Mouse (Mus musculus): Measurements from ENCODE around the gene Vav1. TPM values are rescaled to one million over a fixed set of nuclear protein-coding genes. Genes with fewer than 3 reads are reported as not detected.

The Vav1 gene
- polyA plus RNA-seq, 1 experiment from 2014 or later, result 13.7 TPM

DNA sequence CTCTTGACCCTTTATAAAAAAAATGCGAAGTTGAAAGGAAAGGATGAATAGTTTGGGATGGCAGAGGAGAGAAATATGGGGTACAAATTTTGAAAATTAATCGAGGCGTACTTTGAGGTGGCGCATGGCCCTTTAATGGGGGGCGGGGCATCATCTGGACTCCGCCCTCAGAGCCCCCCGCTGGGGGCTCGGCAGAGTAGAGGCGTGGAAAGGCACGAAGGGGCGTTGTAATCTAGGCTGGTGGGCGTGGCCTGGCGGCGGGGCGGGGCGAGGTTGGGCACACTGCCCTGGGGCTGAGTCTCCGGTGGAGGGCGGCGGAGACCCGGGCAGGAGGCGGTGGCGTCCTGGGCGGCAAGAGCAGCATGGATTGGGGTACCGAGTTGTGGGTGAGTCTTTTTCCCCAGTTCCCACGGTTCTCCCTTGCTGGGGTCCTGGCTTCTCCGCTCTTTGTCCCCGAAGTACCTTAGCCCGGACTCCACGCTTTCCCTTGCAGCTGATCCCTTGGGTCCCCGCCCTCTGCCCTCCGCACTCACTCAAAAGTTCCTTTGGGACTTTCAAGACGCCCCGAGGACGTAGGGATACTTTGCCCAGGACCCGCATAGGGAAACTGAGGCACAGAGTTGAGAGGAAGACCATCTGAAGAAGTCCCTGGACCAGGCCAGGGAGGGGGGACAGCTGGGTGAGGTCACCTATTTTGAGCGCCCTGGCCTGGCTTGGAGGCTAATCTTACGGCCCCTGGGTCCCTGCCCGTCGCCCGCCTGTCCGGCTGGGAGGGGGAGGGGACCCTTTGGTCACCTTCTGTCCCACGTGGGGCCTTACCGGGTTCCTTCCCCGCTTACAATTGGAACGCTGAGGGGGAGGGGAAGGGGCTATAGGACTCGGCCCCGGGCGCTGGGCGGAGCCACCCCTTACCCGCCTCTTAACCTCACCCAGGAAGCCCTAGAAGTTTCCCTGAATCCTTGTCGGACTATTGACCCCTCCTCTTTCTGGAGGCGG, 29.4 kb upstream of the Vav1 start, which contains the start of gene Trip10:
Gene Trip10, plus strand, starts transcription at position 270 of the 996 bp plus-strand sequence.
- Histone ChIP-seq H3K4me2 (ENCODE audit: low read depth, low read length) (peak within 1 kb of the TSS; percentile 70), H3K4me1 (ENCODE audit: control insufficient read depth, low read depth, low read length) (peaks cover 31% of the 10 kb centered on the region), H3K36me3 (ENCODE audit: control insufficient read depth, insufficient read depth) (no peaks in the 10 kb centered on the region), H3K27me3 (ENCODE audit: control insufficient read depth, insufficient read depth, low read depth, low read length) (peaks cover 13% of the 10 kb centered on the region), H3K27ac (ENCODE audit: low read length) (peak within 1 kb of the TSS; percentile 86), H3K9me3 (replicated peaks; ENCODE audit: control insufficient read depth, low read length) (no peaks in the 10 kb centered on the region), H3K9ac (ENCODE audit: low read depth, low read length) (peak within 1 kb of the TSS; percentile 68), H3K4me3 (ENCODE audit: low read depth, low read length) (peak within 1 kb of the TSS; percentile 77)
- peak; percentile 42 for ATAC-seq (ENCODE audit: low read depth)
- WGBS (ENCODE audit: insufficient replicate concordance), result under 1% methylated on average over 52 of the region's 52 CpGs

DNA sequence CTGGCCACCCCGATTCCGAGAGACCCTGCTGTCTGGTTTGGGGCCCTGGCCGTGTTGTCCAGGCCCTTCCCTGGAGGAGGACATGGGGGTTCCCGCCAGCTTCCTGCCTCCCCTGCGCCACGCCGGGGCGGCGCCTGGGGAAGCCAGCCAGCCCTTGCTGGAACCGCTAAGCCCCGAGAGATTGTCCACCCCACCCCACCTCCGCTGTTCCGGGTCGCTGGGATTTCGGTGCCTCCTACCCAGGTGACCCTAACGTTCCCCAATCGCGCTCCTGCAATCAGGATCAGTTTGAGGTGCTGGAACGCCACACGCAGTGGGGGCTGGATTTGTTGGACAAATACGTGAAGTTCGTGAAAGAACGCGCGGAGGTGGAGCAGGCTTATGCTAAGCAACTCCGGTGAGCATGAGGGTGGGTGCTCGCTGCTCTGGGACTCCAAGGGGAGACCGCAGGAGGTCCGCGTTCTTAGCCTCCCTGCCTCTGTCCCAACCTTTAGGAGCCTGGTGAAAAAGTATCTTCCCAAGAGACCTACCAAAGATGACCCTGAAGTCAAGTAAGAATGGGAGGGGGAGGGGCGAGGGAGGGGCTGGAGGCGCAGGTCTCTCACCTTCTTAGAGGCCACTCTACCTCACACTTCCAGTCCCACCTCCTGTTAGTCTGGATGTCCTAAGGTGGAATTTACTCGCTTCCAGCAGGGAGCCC, 28.3 kb upstream of the Vav1 start:
- Histone ChIP-seq H3K9ac (ENCODE audit: low read depth, low read length) (peak overlapping the region; percentile 29), H3K27ac (ENCODE audit: low read length) (no peak overlapping the region), H3K9me3 (replicated peaks; ENCODE audit: control insufficient read depth, low read length) (no peaks in the 10 kb centered on the region), H3K36me3 (ENCODE audit: control insufficient read depth, insufficient read depth) (no peaks in the 10 kb centered on the region), H3K4me2 (ENCODE audit: low read depth, low read length) (peak overlapping the region; percentile 70), H3K4me1 (ENCODE audit: control insufficient read depth, low read depth, low read length) (peaks cover 30% of the 10 kb centered on the region), H3K27me3 (ENCODE audit: control insufficient read depth, insufficient read depth, low read depth, low read length) (peaks cover 13% of the 10 kb centered on the region), H3K4me3 (ENCODE audit: low read depth, low read length) (peak overlapping the region; percentile 77)
- 4% methylated on average over 33 of the region's 33 CpGs for WGBS (ENCODE audit: insufficient replicate concordance)
- ATAC-seq (ENCODE audit: low read depth), result no peak

DNA sequence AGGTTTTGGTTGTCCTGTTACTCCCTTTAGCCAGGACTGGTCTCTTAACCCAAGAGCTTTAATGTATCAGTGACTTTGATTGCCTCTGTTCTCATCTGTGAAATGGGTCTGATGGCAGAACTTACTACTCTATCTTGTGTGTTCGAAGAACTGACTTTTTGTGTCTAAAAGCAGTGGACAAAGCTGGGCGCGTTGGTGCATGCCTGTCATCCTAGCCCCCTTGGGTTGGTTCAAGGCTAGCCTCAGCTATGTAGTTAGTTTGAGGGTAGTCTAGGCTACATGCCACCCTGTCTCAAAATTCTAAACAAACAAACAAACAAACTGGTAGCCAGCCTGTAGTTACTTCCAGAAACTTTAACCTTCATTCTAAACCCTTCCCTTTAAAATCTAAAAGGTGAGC, 27.5 kb upstream of the Vav1 start:
- peaks cover 22% of the 10 kb centered on the region for H3K4me1 ChIP-seq (ENCODE audit: control insufficient read depth, low read depth, low read length)
- no peak overlapping the region for H3K9ac ChIP-seq (ENCODE audit: low read depth, low read length)
- 88% methylated on average over 3 of the region's 3 CpGs for WGBS (ENCODE audit: insufficient replicate concordance)
- no peak for ATAC-seq (ENCODE audit: low read depth)
- H3K4me3 ChIP-seq (ENCODE audit: low read depth, low read length), result no peak overlapping the region
- H3K36me3 ChIP-seq (ENCODE audit: control insufficient read depth, insufficient read depth), result no peaks in the 10 kb centered on the region
- no peak overlapping the region for H3K4me2 ChIP-seq (ENCODE audit: low read depth, low read length)
- peaks cover 13% of the 10 kb centered on the region for H3K27me3 ChIP-seq (ENCODE audit: control insufficient read depth, insufficient read depth, low read depth, low read length)
- no peak overlapping the region for H3K27ac ChIP-seq (ENCODE audit: low read length)
- no peaks in the 10 kb centered on the region for H3K9me3 ChIP-seq (replicated peaks; ENCODE audit: control insufficient read depth, low read length)

DNA sequence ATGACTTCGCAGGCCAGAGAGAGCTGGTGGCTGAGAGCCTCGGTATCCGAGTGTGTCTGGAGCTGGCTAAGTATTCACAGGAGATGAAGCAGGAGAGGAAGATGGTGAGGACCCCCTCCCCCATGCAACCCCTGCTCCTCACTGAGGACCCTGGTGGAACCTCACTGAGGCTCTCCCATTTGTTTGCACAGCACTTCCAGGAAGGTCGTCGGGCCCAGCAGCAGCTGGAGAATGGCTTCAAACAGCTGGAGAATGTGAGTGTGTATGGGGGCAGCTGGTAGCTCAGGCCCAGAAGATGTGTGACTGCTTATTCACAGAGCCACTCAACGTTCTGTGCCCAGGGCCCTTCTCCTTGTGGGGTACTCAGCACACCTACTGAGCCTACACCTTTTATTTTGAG, 25.6 kb upstream of the Vav1 start:
- 58% methylated on average over 6 of the region's 6 CpGs for WGBS (ENCODE audit: insufficient replicate concordance)
- H3K4me1 ChIP-seq (ENCODE audit: control insufficient read depth, low read depth, low read length), result peaks cover 16% of the 10 kb centered on the region
- no peak overlapping the region for H3K4me3 ChIP-seq (ENCODE audit: low read depth, low read length)
- no peaks in the 10 kb centered on the region for H3K36me3 ChIP-seq (ENCODE audit: control insufficient read depth, insufficient read depth)
- H3K9me3 ChIP-seq (replicated peaks; ENCODE audit: control insufficient read depth, low read length), result no peaks in the 10 kb centered on the region
- H3K4me2 ChIP-seq (ENCODE audit: low read depth, low read length), result no peak overlapping the region
- H3K27me3 ChIP-seq (ENCODE audit: control insufficient read depth, insufficient read depth, low read depth, low read length), result peaks cover 13% of the 10 kb centered on the region
- ATAC-seq (ENCODE audit: low read depth), result no peak
- H3K27ac ChIP-seq (ENCODE audit: low read length), result no peak overlapping the region
- H3K9ac ChIP-seq (ENCODE audit: low read depth, low read length), result no peak overlapping the region

DNA sequence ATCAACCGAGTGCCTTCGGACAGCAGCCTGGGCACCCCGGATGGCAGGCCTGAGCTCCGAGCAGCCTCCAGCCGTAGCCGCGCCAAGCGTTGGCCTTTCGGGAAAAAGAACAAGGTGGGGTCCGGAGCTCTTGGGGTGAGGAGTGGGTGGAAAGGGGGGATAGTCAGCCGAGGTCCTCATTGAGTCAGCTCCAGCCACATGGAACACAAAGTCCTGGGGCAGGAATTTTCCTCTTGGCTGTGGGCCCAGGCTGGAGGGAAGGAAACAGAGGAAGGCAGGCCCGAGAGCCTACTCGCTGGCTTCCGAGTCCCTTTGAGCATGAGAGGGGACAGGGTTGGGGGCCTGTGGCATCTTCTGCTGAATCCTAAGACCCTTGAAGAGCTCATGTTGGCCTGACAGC, 23.5 kb upstream of the Vav1 start:
- Histone ChIP-seq H3K4me1 (ENCODE audit: control insufficient read depth, low read depth, low read length) (no peaks in the 10 kb centered on the region; the same call in 1 of the 2 replicates), H3K27me3 (ENCODE audit: control insufficient read depth, insufficient read depth, low read depth, low read length) (peaks cover 5% of the 10 kb centered on the region), H3K27ac (ENCODE audit: low read length) (no peak overlapping the region), H3K9me3 (replicated peaks; ENCODE audit: control insufficient read depth, low read length) (no peaks in the 10 kb centered on the region), H3K4me2 (ENCODE audit: low read depth, low read length) (no peak overlapping the region), H3K36me3 (ENCODE audit: control insufficient read depth, insufficient read depth) (no peaks in the 10 kb centered on the region), H3K9ac (ENCODE audit: low read depth, low read length) (no peak overlapping the region), H3K4me3 (ENCODE audit: low read depth, low read length) (no peak overlapping the region)
- no peak for ATAC-seq (ENCODE audit: low read depth)
- 74% methylated on average over 14 of the region's 14 CpGs for WGBS (ENCODE audit: insufficient replicate concordance)

DNA sequence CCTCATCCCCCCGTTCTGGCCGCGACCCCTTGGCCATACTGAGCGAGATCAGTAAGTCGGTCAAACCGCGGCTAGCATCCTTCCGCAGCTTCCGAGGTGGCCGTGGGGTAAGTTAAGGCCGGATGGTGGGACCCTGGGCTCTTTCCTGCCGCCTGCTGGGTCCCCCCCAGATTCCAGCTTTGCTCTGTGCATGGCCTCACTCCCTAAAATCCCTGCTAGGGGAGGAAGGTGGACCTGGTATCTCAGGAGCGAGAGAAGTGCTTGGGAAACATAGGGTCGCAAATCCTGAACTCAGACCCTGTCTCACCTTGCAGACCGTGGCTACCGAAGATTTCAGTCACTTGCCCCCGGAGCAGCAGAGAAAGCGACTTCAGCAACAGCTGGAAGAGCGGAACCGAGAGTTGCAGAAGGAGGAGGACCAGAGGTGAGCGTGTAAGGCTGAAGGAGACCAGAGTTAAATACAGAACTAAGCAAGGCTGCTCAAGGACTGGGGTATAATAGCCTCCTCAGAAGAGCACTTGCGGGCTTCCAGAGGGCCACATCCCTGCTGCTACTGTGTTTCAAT, 21.9 kb upstream of the Vav1 start:
- Histone ChIP-seq H3K4me1 (ENCODE audit: control insufficient read depth, low read depth, low read length) (no peaks in the 10 kb centered on the region), H3K4me3 (ENCODE audit: low read depth, low read length) (no peak overlapping the region), H3K36me3 (ENCODE audit: control insufficient read depth, insufficient read depth) (no peaks in the 10 kb centered on the region), H3K27me3 (ENCODE audit: control insufficient read depth, insufficient read depth, low read depth, low read length) (no peaks in the 10 kb centered on the region), H3K4me2 (ENCODE audit: low read depth, low read length) (no peak overlapping the region), H3K9me3 (replicated peaks; ENCODE audit: control insufficient read depth, low read length) (no peaks in the 10 kb centered on the region), H3K27ac (ENCODE audit: low read length) (no peak overlapping the region), H3K9ac (ENCODE audit: low read depth, low read length) (no peak overlapping the region)
- 82% methylated on average over 22 of the region's 22 CpGs for WGBS (ENCODE audit: insufficient replicate concordance)
- ATAC-seq (ENCODE audit: low read depth), result no peak

DNA sequence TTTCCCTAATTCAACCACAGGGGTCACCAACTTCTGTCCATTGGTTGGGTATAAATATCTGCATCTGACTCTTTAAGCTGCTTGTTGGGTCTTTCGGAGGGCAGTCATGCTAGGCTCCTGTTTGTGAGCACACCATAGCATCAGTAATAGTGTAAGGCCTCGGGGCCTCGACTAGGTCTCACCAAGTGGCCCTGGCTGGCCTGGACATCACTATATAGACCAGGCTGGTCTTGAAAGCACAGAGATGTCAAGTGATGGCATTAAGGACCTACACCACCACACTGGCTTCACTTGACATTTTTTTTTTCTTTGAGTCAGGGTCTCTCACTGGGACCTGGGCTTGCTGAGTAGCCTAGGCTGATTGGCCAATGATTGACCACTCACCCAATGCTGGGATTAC, 20.7 kb upstream of the Vav1 start:
- WGBS (ENCODE audit: insufficient replicate concordance), result 73% methylated on average over 3 of the region's 3 CpGs
- no peak overlapping the region for H3K4me3 ChIP-seq (ENCODE audit: low read depth, low read length)
- no peaks in the 10 kb centered on the region for H3K27me3 ChIP-seq (ENCODE audit: control insufficient read depth, insufficient read depth, low read depth, low read length)
- no peak for ATAC-seq (ENCODE audit: low read depth)
- no peak overlapping the region for H3K27ac ChIP-seq (ENCODE audit: low read length)
- H3K4me2 ChIP-seq (ENCODE audit: low read depth, low read length), result no peak overlapping the region
- H3K36me3 ChIP-seq (ENCODE audit: control insufficient read depth, insufficient read depth), result no peaks in the 10 kb centered on the region
- H3K4me1 ChIP-seq (ENCODE audit: control insufficient read depth, low read depth, low read length), result no peaks in the 10 kb centered on the region
- no peaks in the 10 kb centered on the region for H3K9me3 ChIP-seq (replicated peaks; ENCODE audit: control insufficient read depth, low read length)
- H3K9ac ChIP-seq (ENCODE audit: low read depth, low read length), result no peak overlapping the region

DNA sequence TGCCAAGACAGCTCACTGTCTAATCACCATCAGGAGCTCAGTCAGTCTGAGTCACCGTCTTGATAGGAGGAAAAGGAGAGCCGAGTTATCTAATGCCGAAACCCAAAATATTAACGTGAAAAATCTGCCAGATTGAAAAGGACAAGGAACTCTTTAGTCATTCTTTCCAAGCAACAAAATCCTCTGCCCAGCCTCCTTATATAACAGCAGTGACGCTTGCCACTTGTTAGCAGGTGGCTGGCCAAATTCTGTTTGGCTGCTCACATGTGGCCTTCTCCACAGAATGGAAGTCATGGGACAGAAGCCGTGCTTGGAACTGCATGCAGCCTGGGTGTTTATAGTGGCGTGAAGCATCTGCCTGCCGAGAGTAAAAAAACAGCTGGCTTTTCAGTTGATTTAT, 19.2 kb upstream of the Vav1 start:
- Histone ChIP-seq H3K27me3 (ENCODE audit: control insufficient read depth, insufficient read depth, low read depth, low read length) (no peaks in the 10 kb centered on the region), H3K9me3 (replicated peaks; ENCODE audit: control insufficient read depth, low read length) (no peaks in the 10 kb centered on the region), H3K9ac (ENCODE audit: low read depth, low read length) (no peak overlapping the region), H3K4me3 (ENCODE audit: low read depth, low read length) (no peak overlapping the region), H3K4me1 (ENCODE audit: control insufficient read depth, low read depth, low read length) (peaks cover 4% of the 10 kb centered on the region), H3K27ac (ENCODE audit: low read length) (no peak overlapping the region), H3K36me3 (ENCODE audit: control insufficient read depth, insufficient read depth) (no peaks in the 10 kb centered on the region), H3K4me2 (ENCODE audit: low read depth, low read length) (no peak overlapping the region)
- 73% methylated on average over 8 of the region's 8 CpGs for WGBS (ENCODE audit: insufficient replicate concordance)
- no peak for ATAC-seq (ENCODE audit: low read depth)

Measured in liver, embryonic 16.5 days (tissue).